Mouse (Mus musculus) CH12.LX (cell line): ENCODE measurements around the gene Tm9sf2.

Source experiments
- CTCF ChIP-seq, 2 experiments: IDR thresholded peaks in 1 of 2; conservative IDR thresholded peaks in 1 of 2; 2 replicates each; pipeline ENCODE4 v1.5.1; 2011 to 2012; ENCODE audit warnings: low read depth in 2 of 2, low read length in 2 of 2, improper control_type of control experiment in 1 of 2, inconsistent platforms in 1 of 2, mild to moderate bottlenecking in 1 of 2, moderate library complexity in 1 of 2
- ELF1 ChIP-seq: IDR thresholded peaks from 2 replicates; pipeline ENCODE4 v1.6.1; 2014; ENCODE audit warnings: low read depth, mild to moderate bottlenecking, inconsistent platforms, low read length, improper control_type of control experiment
- HCFC1 ChIP-seq: IDR thresholded peaks from 2 replicates; pipeline ENCODE4 v1.6.1; 2012; ENCODE audit warnings: low read depth, mild to moderate bottlenecking, inconsistent platforms, low read length, improper control_type of control experiment
- KAT2A ChIP-seq: IDR thresholded peaks from 2 replicates; pipeline ENCODE4 v1.6.1; 2012; ENCODE audit warnings: low read length, improper control_type of control experiment, inconsistent platforms; ENCODE audit not compliant: insufficient replicate concordance
- MAX ChIP-seq: IDR thresholded peaks from 2 replicates; pipeline ENCODE4 v1.6.1; 2011; ENCODE audit warnings: low read length, improper control_type of control experiment
- RAD21 ChIP-seq: IDR thresholded peaks from 2 replicates; pipeline ENCODE4 v1.6.1; 2011; ENCODE audit warnings: low read depth, mild to moderate bottlenecking, low read length, improper control_type of control experiment, moderate library complexity
- USF1 ChIP-seq: IDR thresholded peaks from 2 replicates; pipeline ENCODE4 v1.6.1; 2014; ENCODE audit warnings: low read depth, mild to moderate bottlenecking, inconsistent platforms, low read length, improper control_type of control experiment
- ZC3H11A ChIP-seq: IDR thresholded peaks from 2 replicates; pipeline ENCODE4 v1.6.1; 2012; ENCODE audit warnings: low read depth, mild to moderate bottlenecking, inconsistent platforms, low read length, improper control_type of control experiment
- ZKSCAN1 ChIP-seq: IDR thresholded peaks from 2 replicates; pipeline ENCODE4 v1.6.1; 2012; ENCODE audit warnings: low read depth, inconsistent platforms, low read length, improper control_type of control experiment, borderline replicate concordance

- TF ChIP-seq CTCF (conservative IDR thresholded peaks at IDR 0.05 in 1 of 2, IDR thresholded peaks at IDR 0.05 in 1 of 2; ENCODE audit: low read depth in 2 of 2, low read length in 2 of 2) (no peak), ZKSCAN1 (no peak), MAX (no peak), ELF1 (no peak), USF1 (no peak), KAT2A (no peak), HCFC1 (no peak), RAD21 (no peak), ZC3H11A (no peak)
These were observed 43.2 kb upstream of the Tm9sf2 start for GRCm38 (mm10) chr14:122063599-122063998.
